Mouse (Mus musculus): Measurements from ENCODE around the gene Ttc39a. TPM values are rescaled to one million over a fixed set of nuclear protein-coding genes. Genes with fewer than 3 reads are reported as not detected.
"Not testable (repeated sequence)": the region's sequence is repeated elsewhere in the genome, so short reads cannot be mapped to it uniquely, and the experiment has no call there.

Ttc39a gene
- total RNA-seq (2021), result 1 to 10 TPM; 1.4 to 1.8 TPM
- long read RNA-seq, experiment 1, partial matches to known transcripts, result 0 of 1 reads
- long read RNA-seq, experiment 1, other reads (novel, unspliced or antisense), result 1 of 1 reads
- long read RNA-seq, experiment 2, partial matches to known transcripts, result 0 of 5 reads
- long read RNA-seq, experiment 2, other reads (novel, unspliced or antisense), result 3 of 5 reads

GRCm38 (mm10) chr4:109406486-109407175, at the start of gene Ttc39a:
Gene Ttc39a, plus strand, starts transcription at chr4:109406623.
- DNase-seq (ENCODE audit: low spot score in 2 of 2), result no peak
- peak within 1 kb of the TSS; percentile 43; the same call in 1 of the 2 replicates for H3K27ac ChIP-seq
- H3K4me3 ChIP-seq, result peak within 1 kb of the TSS; percentile 62
- TF ChIP-seq CTCF (conservative IDR thresholded peaks at IDR 0.05), result no peak

- Histone ChIP-seq H3K4me3 (no peak overlapping the region), H3K27ac (no peak overlapping the region)
- no peak for TF ChIP-seq CTCF (conservative IDR thresholded peaks at IDR 0.05)
- DNase-seq (ENCODE audit: low spot score in 2 of 2), result no peak
Observed at GRCm38 (mm10) chr4:109378107-109378506, 28.3 kb upstream of the Ttc39a start.

GRCm38 (mm10) chr4:109382457-109382856, 24.0 kb upstream of the Ttc39a start:
- no peak for TF ChIP-seq CTCF (conservative IDR thresholded peaks at IDR 0.05)
- DNase-seq (ENCODE audit: low spot score in 2 of 2), result no peak
- Histone ChIP-seq H3K4me3 (no peak overlapping the region), H3K27ac (no peak overlapping the region)

GRCm38 (mm10) chr4:109385599-109385998, 20.8 kb upstream of the Ttc39a start:
- TF ChIP-seq CTCF (conservative IDR thresholded peaks at IDR 0.05), result no peak
- Histone ChIP-seq H3K4me3 (no peak overlapping the region), H3K27ac (no peak overlapping the region; the same call in 1 of the 2 replicates)
- DNase-seq (ENCODE audit: low spot score in 2 of 2), result peak in 1 of 2 experiments; percentile 19

- no peak overlapping the region for H3K4me3 ChIP-seq
- no peak overlapping the region for H3K27ac ChIP-seq
- no peak for TF ChIP-seq CTCF (conservative IDR thresholded peaks at IDR 0.05)
- DNase-seq (ENCODE audit: low spot score in 2 of 2), result no peak
Observed at GRCm38 (mm10) chr4:109393229-109393779, 13.1 kb upstream of the Ttc39a start.

GRCm38 (mm10) chr4:109393902-109394301, 12.5 kb upstream of the Ttc39a start:
- TF ChIP-seq CTCF (conservative IDR thresholded peaks at IDR 0.05), result no peak
- no peak for DNase-seq (ENCODE audit: low spot score in 2 of 2)
- peak overlapping the region; percentile 20; the same call in 1 of the 2 replicates for H3K4me3 ChIP-seq

GRCm38 (mm10) chr4:109394314-109395074, 11.9 kb upstream of the Ttc39a start:
- no peak overlapping the region for H3K27ac ChIP-seq
- no peak for TF ChIP-seq CTCF (conservative IDR thresholded peaks at IDR 0.05)
- no peak for DNase-seq (ENCODE audit: low spot score in 2 of 2)
- H3K4me3 ChIP-seq, result peak overlapping the region; percentile 20; the same call in 1 of the 2 replicates

More at GRCm38 (mm10) chr4:109393902-109394301, 12.5 kb upstream of the Ttc39a start:
- H3K27ac ChIP-seq, result no peak overlapping the region

- Histone ChIP-seq H3K4me3 (no peak overlapping the region), H3K27ac (no peak overlapping the region)
- no peak for TF ChIP-seq CTCF (conservative IDR thresholded peaks at IDR 0.05)
- DNase-seq (ENCODE audit: low spot score in 2 of 2), result no peak
Observed at GRCm38 (mm10) chr4:109400366-109400980, 6.0 kb upstream of the Ttc39a start.

- H3K27ac ChIP-seq, result no peak overlapping the region
- H3K4me3 ChIP-seq, result no peak overlapping the region
- DNase-seq (ENCODE audit: low spot score in 2 of 2), result no peak
- peak; percentile 64 for TF ChIP-seq CTCF (conservative IDR thresholded peaks at IDR 0.05)
Observed at GRCm38 (mm10) chr4:109401176-109401689, 5.2 kb upstream of the Ttc39a start.

GRCm38 (mm10) chr4:109404908-109405307, 1.5 kb upstream of the Ttc39a start:
- TF ChIP-seq CTCF (conservative IDR thresholded peaks at IDR 0.05), result peak; percentile 42; the same call in 1 of the 2 replicates
- not testable (repeated sequence) for DNase-seq (ENCODE audit: low spot score in 2 of 2); H3K4me3 ChIP-seq; H3K27ac ChIP-seq

GRCm38 (mm10) chr4:109405415-109405814, 1.0 kb upstream of the Ttc39a start:
- TF ChIP-seq CTCF (conservative IDR thresholded peaks at IDR 0.05), result no peak
- Histone ChIP-seq H3K4me3 (no peak overlapping the region), H3K27ac (no peak overlapping the region)
- no peak for DNase-seq (ENCODE audit: low spot score in 2 of 2)

- no peak for TF ChIP-seq CTCF (conservative IDR thresholded peaks at IDR 0.05)
- Histone ChIP-seq H3K27ac (peak overlapping the region; percentile 43; the same call in 1 of the 2 replicates), H3K4me3 (peak overlapping the region; percentile 62)
- DNase-seq (ENCODE audit: low spot score in 2 of 2), result peak; percentile 34 to 41
Observed at GRCm38 (mm10) chr4:109406054-109406485, 353 bp upstream of the Ttc39a start.

All from layer of hippocampus, adult 2 months (tissue).